Mouse (Mus musculus) B cell, adult (primary cell): ENCODE results near the gene Gm7792. TPM values are rescaled to one million over a fixed set of nuclear protein-coding genes. Genes with fewer than 3 reads are reported as not detected.

Source experiments
- total RNA-seq: library from RNA; stranded (reverse); gene quantifications from 4 replicates; pipeline ENCODE4 v1.2.4, GENCODE M21; 2023; ENCODE audit not compliant: inconsistent age

The Gm7792 gene
- not detected in 4 replicates for total RNA-seq

GRCm38 (mm10) chr5:93843476-93843875 is at the start of gene Gm7792:
Gm7792 (plus strand) TSS chr5:93843776.

Other genes with a start within 250 kb of the Gm7792 start
- gene C87414, start 172.2 kb upstream of the Gm7792 start, total RNA-seq, result not detected in 4 replicates
- not detected in 4 replicates for gene Gm16429, start 85.3 kb downstream of the Gm7792 start, total RNA-seq
- gene BC061212, start 226.8 kb downstream of the Gm7792 start, total RNA-seq, result not detected in 4 replicates
- not detected in 4 replicates for gene Gm6351, start 232.6 kb downstream of the Gm7792 start, total RNA-seq